Mouse (Mus musculus): ENCODE data around the gene Pcdh7.

Pcdh7 gene

GRCm38 (mm10) chr5:57750320-57750719 is 32.6 kb downstream of the Pcdh7 start:
- no peak for DNase-seq (ENCODE audit: low spot score)

DNA sequence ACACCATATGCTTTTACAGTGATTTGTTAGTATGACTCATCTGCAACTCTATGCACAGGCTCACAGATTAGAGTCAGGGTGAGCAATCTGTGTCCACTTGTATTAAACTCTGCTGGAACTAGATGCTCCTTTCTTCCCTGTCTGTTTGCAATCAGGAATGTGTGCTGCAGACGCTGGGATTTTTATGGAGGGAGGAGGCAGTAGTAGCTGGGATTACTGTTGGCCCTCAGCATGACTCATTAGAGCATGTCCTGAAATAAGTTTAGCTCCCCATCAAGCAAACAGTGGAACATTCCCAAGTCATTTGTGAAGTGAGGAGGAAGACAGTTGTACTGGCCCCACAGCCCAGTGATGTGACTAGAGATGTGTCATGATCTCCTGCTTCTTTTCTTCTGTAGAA is 38.0 kb downstream of the Pcdh7 start:
- peak; percentile 10 for DNase-seq (ENCODE audit: low spot score)

GRCm38 (mm10) chr5:57756726-57757424 is 39.1 kb downstream of the Pcdh7 start:
- no peak for DNase-seq (ENCODE audit: low spot score)

DNA sequence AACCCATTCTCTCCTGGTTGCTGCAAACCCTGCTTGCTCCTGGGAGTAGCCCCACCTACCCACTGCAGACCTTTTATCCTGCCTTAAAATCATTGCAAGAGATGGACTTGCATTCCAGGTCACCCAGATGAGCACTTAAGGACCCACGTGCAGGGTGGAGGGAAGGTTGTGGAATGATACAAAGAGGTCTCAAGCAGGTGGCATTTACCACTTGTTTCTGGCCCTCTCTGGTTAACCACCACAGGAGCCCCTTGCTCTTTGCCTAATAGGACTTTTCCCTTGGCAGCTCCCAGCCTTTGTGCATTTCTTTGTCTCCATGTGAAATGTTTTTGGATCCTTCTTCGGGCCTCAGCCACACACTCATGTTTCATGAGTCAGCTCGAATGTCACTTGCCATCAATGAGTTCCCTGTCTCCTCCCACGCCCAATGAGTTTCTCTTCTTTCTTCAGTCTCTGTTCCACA is 39.7 kb downstream of the Pcdh7 start:
- no peak for DNase-seq (ENCODE audit: low spot score)

- no peak for DNase-seq (ENCODE audit: low spot score)
Observed at GRCm38 (mm10) chr5:57758968-57759367, 41.2 kb downstream of the Pcdh7 start.

- DNase-seq (ENCODE audit: low spot score): no peak
Observed at GRCm38 (mm10) chr5:57760069-57761063, 42.6 kb downstream of the Pcdh7 start.

DNA sequence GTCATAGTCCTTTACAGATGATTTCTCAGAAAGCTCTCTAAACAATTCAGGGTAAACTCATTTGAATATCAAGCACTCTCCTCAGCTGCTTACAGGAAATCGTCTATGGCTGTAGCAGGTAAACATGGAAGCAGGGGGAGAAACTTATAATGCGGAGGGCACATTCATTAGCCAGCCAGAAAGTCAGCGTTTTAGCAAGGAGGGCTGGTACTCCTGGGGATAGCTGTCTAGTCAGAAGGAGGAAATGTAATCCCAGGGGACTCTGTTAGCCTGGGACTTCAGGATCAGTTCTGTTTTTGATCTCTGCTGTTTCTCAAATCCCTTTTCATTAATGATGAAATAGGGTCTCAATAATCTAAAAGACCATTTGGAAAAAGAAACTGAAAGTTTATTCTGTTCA is 47.6 kb downstream of the Pcdh7 start:
- peak; percentile 14 for DNase-seq (ENCODE audit: low spot score)

GRCm38 (mm10) chr5:57767346-57767745 is 49.6 kb downstream of the Pcdh7 start:
- peak; percentile 33 for DNase-seq (ENCODE audit: low spot score)

DNA sequence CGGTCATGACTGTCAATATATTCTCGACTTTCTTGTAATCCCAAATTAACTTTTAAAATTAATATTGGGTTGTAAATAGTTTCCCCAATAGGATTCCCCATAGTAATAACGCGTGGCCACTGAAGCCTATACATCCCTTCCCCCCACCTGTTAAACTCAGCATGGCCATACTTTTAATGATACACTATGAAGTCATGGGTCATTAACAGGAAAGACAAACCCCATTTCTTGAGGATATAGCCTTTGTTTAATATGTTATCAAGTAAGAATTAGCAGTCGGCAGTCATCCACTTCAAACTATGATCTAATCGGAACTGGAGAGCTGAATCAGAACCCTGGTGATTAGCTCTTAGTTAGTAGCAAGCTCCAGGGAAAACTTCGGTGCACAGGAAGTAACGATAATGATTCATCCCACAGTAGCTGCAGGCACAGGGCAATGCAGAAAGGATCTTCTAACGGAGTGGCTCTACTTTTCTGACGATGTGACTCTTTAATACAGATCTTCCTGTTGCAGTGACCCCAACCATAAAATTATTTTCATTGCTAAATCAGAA is 50.8 kb downstream of the Pcdh7 start:
- DNase-seq (ENCODE audit: low spot score): no peak

DNA sequence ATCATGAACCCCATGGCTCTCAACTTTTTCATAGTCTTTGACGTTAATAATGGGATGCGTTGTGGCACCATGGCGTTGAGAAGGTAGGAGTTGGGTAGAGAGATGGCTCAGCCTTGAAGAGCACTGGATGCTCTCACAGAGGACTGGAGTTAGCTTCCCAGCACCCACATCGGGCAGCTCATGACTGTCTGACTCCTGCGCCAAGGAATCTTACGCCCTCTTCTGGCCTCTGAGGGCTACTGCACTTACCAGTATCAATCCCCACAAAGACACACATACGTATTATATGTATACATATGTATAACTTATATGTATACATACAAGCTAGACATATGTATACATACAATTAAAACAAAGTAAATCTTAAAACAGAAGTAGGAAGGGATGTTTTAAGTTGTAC is 51.9 kb downstream of the Pcdh7 start:
- no peak for DNase-seq (ENCODE audit: low spot score)

GRCm38 (mm10) chr5:57770364-57770763 is 52.6 kb downstream of the Pcdh7 start:
- DNase-seq (ENCODE audit: low spot score): no peak

GRCm38 (mm10) chr5:57771122-57771521 is 53.4 kb downstream of the Pcdh7 start:
- DNase-seq (ENCODE audit: low spot score): no peak

DNA sequence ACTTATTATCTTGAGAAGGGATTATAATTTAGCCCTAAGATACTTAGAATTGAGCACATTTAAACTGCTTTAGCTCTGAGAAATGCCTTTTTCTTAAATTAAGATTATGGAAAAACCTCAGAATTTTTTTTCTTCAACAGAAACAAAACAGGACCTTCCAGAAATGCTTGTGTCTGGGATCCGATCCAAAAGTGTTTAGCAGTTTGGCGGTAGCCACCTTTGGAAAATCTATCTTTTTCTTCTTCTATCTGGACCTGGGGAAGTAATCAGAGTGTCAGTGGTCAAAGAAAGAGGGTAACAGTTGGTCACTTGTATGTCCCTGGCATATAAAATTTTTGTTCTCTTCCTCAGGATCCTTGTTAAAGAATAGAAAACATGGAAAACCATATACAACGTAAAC is 54.9 kb downstream of the Pcdh7 start:
- DNase-seq (ENCODE audit: low spot score): no peak

GRCm38 (mm10) chr5:57774496-57774895 is 56.7 kb downstream of the Pcdh7 start:
- DNase-seq (ENCODE audit: low spot score): no peak

DNA sequence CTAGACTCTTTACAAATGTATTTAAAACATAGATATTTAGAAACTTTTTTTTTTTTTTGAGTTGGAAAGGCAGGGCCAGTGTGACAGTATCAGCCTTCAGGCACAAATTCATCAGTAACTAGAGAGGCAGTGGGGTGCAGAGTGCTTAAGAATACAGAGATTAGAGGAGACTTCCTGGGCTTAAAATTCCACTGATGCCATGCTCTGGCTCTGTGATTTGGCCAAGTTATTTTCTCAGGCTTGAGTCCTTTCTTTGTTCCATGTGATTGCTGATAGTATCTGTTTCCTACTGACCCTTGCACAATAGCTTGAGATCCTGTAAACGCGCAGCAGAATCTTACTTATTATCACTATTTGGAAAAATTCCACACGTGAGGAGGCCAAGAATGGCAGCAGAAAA is 60.3 kb downstream of the Pcdh7 start:
- DNase-seq (ENCODE audit: low spot score): no peak

DNA sequence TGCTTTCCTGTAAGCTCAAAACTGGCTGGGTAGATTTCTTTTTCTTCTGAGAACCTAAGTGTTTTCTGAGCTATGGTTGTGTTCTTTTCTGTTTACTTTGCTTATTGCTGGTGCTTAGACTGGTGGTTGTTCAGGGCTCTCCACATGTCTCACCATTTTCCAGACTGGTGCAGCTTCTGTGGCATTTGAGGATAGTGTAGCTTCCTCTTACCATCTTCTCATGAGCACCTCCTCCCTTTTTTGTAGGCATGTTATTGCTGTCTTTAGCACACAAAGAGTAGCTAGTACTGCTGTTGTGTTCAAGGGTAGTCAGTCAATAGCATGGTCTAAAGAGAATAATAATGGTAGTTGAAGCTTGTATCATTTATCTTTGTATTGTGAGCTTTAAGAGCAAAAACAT is 62.2 kb downstream of the Pcdh7 start:
- no peak for DNase-seq (ENCODE audit: low spot score)

GRCm38 (mm10) chr5:57780574-57780973 is 62.8 kb downstream of the Pcdh7 start:
- no peak for DNase-seq (ENCODE audit: low spot score)

- no peak for DNase-seq (ENCODE audit: low spot score)
Observed at GRCm38 (mm10) chr5:57781950-57782349, 64.2 kb downstream of the Pcdh7 start.

DNA sequence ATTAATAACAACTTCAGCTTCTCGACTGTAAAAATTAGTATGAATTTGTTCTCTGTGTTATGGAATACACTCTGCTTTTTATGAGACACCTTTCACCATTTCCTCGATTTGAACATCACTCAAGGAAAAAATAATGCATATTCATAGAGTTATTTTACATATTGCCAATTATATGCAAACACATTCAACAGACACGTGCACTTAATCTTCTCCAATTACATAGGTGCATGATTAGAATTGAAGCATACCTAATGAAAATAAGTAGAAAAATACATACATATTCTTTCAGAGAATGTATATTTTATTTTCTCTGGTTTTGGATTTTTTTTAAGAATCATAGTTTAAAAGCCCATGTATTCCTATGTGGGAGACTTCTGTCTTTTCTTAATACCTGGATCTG is 64.8 kb downstream of the Pcdh7 start:
- DNase-seq (ENCODE audit: low spot score): no peak

DNA sequence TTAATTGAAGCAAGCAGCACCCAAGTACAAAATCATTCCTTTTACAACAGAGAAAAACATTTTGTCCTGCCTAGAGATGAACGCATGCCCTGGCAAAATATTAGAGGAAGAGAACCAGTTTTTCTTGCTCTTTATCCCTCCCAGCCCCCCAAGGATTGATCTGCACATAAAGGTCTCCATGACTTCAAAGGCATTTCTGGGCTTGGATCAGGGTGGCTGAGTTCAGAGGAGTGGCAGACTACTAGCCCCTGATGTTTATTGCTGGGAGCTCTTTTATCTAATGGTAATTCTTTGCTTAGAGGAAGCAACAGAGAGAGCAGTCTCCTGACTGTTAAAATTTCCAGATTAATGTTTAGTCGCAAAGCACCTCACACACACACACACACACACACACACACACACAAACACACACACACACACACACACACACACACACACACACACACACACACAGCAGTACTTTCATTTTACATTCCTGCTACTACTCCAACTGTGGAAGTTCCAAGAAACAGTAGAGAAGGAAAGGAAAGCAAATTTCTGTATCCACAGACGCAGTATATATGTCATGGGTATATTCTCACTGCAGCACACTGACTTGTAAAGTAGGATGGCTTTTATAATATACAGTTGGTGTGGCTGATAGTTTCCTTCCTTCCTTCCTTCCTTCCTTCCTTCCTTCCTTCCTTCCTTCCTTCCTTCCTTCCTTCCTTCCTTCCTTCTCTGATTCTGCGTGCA is 71.2 kb downstream of the Pcdh7 start:
- no peak for DNase-seq (ENCODE audit: low spot score)

DNA sequence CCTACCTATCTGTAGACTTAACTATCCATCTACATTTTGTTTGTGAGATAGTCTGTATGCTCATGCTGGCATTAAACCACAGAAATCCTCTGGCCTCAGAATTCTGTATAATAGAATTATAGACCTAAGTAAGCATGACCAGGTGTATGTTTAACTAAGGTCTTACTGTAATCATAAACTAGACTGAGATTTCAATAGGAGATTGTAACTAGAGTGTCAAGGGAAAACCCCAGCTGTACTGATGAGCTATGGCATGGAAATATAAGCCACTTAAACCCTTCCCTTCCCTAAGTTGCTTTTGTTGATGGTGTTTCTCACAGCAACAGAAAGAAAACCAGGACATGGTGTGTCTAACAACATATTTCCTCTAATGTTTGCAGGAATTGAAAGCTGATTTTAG is 78.6 kb downstream of the Pcdh7 start:
- no peak for DNase-seq (ENCODE audit: low spot score)

All from retina, embryonic 14.5 days (tissue).